Mouse (Mus musculus): ENCODE measurements around the gene Sigirr. TPM values are rescaled to one million over a fixed set of nuclear protein-coding genes. Genes with fewer than 3 reads are reported as not detected.

Sigirr gene
- polyA plus RNA-seq, 1 experiment from 2014 or later: 12.6 TPM

DNA sequence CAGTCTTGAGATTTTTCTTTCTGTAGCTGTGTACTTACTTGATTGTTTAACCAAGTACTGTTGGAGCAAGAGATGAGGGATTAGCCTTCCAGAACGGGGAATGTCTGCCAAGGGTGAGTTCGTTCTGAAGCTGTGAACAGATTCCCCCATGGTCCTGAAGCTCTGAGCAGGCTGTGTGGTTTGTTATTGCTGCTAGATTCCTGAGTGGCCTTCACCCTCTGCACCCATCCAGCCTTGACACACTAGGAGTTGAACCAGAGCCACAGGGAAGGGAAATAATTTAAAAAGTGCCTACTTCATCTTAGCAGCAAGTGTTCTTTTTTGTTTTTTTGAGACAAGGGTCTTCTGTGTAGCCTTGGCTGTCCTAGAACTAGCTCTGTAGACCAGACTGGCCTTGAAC lies 43.5 kb upstream of the Sigirr start:
- no peak overlapping the region for H3K4me3 ChIP-seq (ENCODE audit: low read depth, low read length)
- no peak for DNase-seq (ENCODE audit: low spot score)
- no peak for TF ChIP-seq CTCF (IDR thresholded peaks at IDR 0.05; ENCODE audit: low read depth)
- TF ChIP-seq EP300 (optimal IDR thresholded peaks at IDR 0.05): no peak
- WGBS: 44% methylated on average over 2 of the region's 2 CpGs
- no peaks in the 10 kb centered on the region for H3K4me1 ChIP-seq (replicated peaks; ENCODE audit: control insufficient read depth, insufficient read depth)
- ATAC-seq (ENCODE audit: low FRiP score, low TSS enrichment): no peak
- no peak overlapping the region for H3K27ac ChIP-seq (replicated peaks)
- no peak overlapping the region for H3K4me2 ChIP-seq (replicated peaks; ENCODE audit: low read depth)
- H3K36me3 ChIP-seq (ENCODE audit: control insufficient read depth, insufficient read depth, low read length): peaks cover 3% of the 10 kb centered on the region; the same call in 1 of the 2 replicates
- no peaks in the 10 kb centered on the region for H3K9me3 ChIP-seq (ENCODE audit: control insufficient read depth, low read length)
- H3K9ac ChIP-seq (ENCODE audit: low read length): no peak overlapping the region
- no peaks in the 10 kb centered on the region for H3K27me3 ChIP-seq (ENCODE audit: control insufficient read depth, insufficient read depth, low read length)

DNA sequence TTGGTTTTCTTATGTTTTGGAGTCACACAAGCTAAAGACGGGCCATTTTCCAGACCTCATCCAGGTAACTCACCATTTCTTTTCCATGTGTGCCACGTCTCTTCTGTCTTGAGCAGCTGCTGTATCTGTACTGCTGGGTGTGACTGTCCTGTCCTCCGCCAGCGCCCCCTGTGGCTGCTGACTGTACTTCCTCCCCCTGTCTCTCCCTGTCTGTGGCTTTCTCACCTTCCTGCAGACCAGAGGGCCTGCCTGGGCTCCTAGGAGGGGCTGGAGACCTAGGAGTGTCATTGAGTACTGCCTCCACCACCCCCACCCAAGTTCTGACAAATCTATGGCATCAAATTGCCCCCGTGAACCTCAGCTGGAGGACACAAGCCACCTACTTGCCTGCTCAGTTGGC lies 42.7 kb upstream of the Sigirr start:
- no peak overlapping the region for H3K27ac ChIP-seq (replicated peaks)
- H3K9me3 ChIP-seq (ENCODE audit: control insufficient read depth, low read length): no peaks in the 10 kb centered on the region
- ATAC-seq (ENCODE audit: low FRiP score, low TSS enrichment) (peak; percentile 71; the same call in 1 of the 2 replicates), DNase-seq (ENCODE audit: low spot score) (peak; percentile 79)
- H3K36me3 ChIP-seq (ENCODE audit: control insufficient read depth, insufficient read depth, low read length): peaks cover 3% of the 10 kb centered on the region; the same call in 1 of the 2 replicates
- no peaks in the 10 kb centered on the region for H3K27me3 ChIP-seq (ENCODE audit: control insufficient read depth, insufficient read depth, low read length)
- H3K9ac ChIP-seq (ENCODE audit: low read length): no peak overlapping the region
- H3K4me1 ChIP-seq (replicated peaks; ENCODE audit: control insufficient read depth, insufficient read depth): no peaks in the 10 kb centered on the region
- no peak overlapping the region for H3K4me2 ChIP-seq (replicated peaks; ENCODE audit: low read depth)
- 55% methylated on average over 5 of the region's 5 CpGs for WGBS
- TF ChIP-seq EP300 (optimal IDR thresholded peaks at IDR 0.05): no peak
- TF ChIP-seq CTCF (IDR thresholded peaks at IDR 0.05; ENCODE audit: low read depth): peak; percentile 75
- H3K4me3 ChIP-seq (ENCODE audit: low read depth, low read length): no peak overlapping the region

- Histone ChIP-seq H3K4me1 (replicated peaks; ENCODE audit: control insufficient read depth, insufficient read depth) (no peaks in the 10 kb centered on the region), H3K27ac (replicated peaks) (no peak overlapping the region), H3K9me3 (ENCODE audit: control insufficient read depth, low read length) (no peaks in the 10 kb centered on the region), H3K4me3 (ENCODE audit: low read depth, low read length) (no peak overlapping the region), H3K9ac (ENCODE audit: low read length) (no peak overlapping the region), H3K36me3 (ENCODE audit: control insufficient read depth, insufficient read depth, low read length) (peaks cover 3% of the 10 kb centered on the region; the same call in 1 of the 2 replicates), H3K4me2 (replicated peaks; ENCODE audit: low read depth) (no peak overlapping the region), H3K27me3 (ENCODE audit: control insufficient read depth, insufficient read depth, low read length) (no peaks in the 10 kb centered on the region)
- ATAC-seq (ENCODE audit: low FRiP score, low TSS enrichment): no peak
- 82% methylated on average over 4 of the region's 4 CpGs for WGBS
- TF ChIP-seq CTCF (IDR thresholded peaks at IDR 0.05; ENCODE audit: low read depth): no peak
- no peak for TF ChIP-seq EP300 (optimal IDR thresholded peaks at IDR 0.05)
- DNase-seq (ENCODE audit: low spot score): no peak
These were observed 41.0 kb upstream of the Sigirr start for GRCm38 (mm10) chr7:141141326-141141725.

- DNase-seq (ENCODE audit: low spot score): no peak
- peak overlapping the region; percentile 84 for H3K9ac ChIP-seq (ENCODE audit: low read length)
- ATAC-seq (ENCODE audit: low FRiP score, low TSS enrichment): no peak
- no peak overlapping the region; the same call in 1 of the 2 replicates for H3K27ac ChIP-seq (replicated peaks)
- no peaks in the 10 kb centered on the region for H3K27me3 ChIP-seq (ENCODE audit: control insufficient read depth, insufficient read depth, low read length)
- no peaks in the 10 kb centered on the region for H3K9me3 ChIP-seq (ENCODE audit: control insufficient read depth, low read length)
- peaks cover 5% of the 10 kb centered on the region; the same call in 1 of the 2 replicates for H3K4me1 ChIP-seq (replicated peaks; ENCODE audit: control insufficient read depth, insufficient read depth)
- no peak for TF ChIP-seq EP300 (optimal IDR thresholded peaks at IDR 0.05)
- TF ChIP-seq CTCF (IDR thresholded peaks at IDR 0.05; ENCODE audit: low read depth): no peak
- 53% methylated on average over 12 of the region's 12 CpGs for WGBS
- peak overlapping the region; percentile 86 for H3K4me3 ChIP-seq (ENCODE audit: low read depth, low read length)
- no peaks in the 10 kb centered on the region for H3K36me3 ChIP-seq (ENCODE audit: control insufficient read depth, insufficient read depth, low read length)
- H3K4me2 ChIP-seq (replicated peaks; ENCODE audit: low read depth): peak overlapping the region; percentile 85
These were observed 31.8 kb upstream of the Sigirr start for GRCm38 (mm10) chr7:141131904-141132755.

- WGBS: under 1% methylated on average over 57 of the region's 59 CpGs
- H3K27ac ChIP-seq (replicated peaks): peak overlapping the region; percentile 14
- H3K36me3 ChIP-seq (ENCODE audit: control insufficient read depth, insufficient read depth, low read length): no peaks in the 10 kb centered on the region
- peak; percentile 91 for DNase-seq (ENCODE audit: low spot score)
- H3K9me3 ChIP-seq (ENCODE audit: control insufficient read depth, low read length): no peaks in the 10 kb centered on the region
- peak overlapping the region; percentile 86 for H3K4me3 ChIP-seq (ENCODE audit: low read depth, low read length)
- ATAC-seq (ENCODE audit: low FRiP score, low TSS enrichment): peak; percentile 97
- H3K9ac ChIP-seq (ENCODE audit: low read length): peak overlapping the region; percentile 84
- TF ChIP-seq EP300 (optimal IDR thresholded peaks at IDR 0.05) (no peak), CTCF (IDR thresholded peaks at IDR 0.05; ENCODE audit: low read depth) (no peak)
- H3K4me2 ChIP-seq (replicated peaks; ENCODE audit: low read depth): peak overlapping the region; percentile 85
- peaks cover 5% of the 10 kb centered on the region; the same call in 1 of the 2 replicates for H3K4me1 ChIP-seq (replicated peaks; ENCODE audit: control insufficient read depth, insufficient read depth)
- H3K27me3 ChIP-seq (ENCODE audit: control insufficient read depth, insufficient read depth, low read length): no peaks in the 10 kb centered on the region
These were observed 30.9 kb upstream of the Sigirr start for GRCm38 (mm10) chr7:141131024-141131820.

All from stomach, postnatal 0 days (tissue).